ENCODE assay signal across 16 mouse cellular contexts in the genomic region with DNA sequence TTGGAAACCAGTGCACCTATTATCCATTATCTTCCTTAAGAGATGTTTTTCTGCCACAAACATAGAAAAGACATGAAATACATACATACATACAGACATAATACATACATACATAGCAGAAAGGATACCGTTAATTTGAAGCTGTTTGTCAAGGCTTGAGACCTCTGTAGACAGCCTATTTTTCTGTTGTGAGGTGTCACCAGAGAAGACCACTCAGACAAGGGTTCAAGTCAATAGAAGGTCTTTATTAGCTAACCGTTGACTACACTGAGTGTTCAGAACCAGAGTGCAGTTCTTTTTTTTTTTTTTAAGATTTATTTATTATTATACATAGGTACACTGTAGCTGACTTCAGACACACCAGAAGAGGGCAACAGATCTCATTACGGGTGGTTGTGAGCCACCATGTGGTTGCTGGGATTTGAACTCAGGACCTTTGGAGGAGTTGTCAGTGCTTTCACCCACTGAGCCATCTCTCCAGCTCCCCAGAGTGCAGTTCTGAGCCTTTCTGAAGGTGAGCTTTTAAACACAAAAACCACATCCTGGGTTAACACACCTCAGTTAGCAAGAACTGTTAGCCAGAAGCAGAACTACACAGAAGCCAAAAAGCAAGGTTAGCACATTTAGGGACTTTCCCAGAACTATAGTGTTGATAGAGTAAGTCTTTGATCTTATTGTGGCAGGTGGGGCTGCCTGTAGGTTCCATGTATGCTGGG. TPM values are rescaled to one million over a fixed set of nuclear protein-coding genes. Genes with fewer than 3 reads are reported as not detected.
DNase-seq lines count a peak whose midpoint lies in the region.
"Had no signal": no experiment of that assay in that cellular context is flagged by ENCODE, and none has a peak within 500 bp of the region (broad histone marks: within the 10 kb centered on the region; RNA-seq: fewer than 3 reads in every experiment).

No protein-coding gene starts in this region.

- peak; percentile 5 for DNase-seq in lung, postnatal 25 days (ENCODE audit: low spot score)
- DNase-seq in lung, postnatal 10 days = no peak
- peak; percentile 95 for DNase-seq in CD4-positive helper T cell, adult 2 months (ENCODE audit: low read depth, low spot score)
- DNase-seq in induced T-regulatory cell, adult 2 months (ENCODE audit: low read depth) = peak; percentile 96
- DNase-seq in thymus, postnatal 0 days (ENCODE audit: low spot score) = peak; percentile 66
- no peak for DNase-seq in layer of hippocampus, postnatal 14 days (ENCODE audit: low spot score in 2 of 2)
- DNase-seq in adrenal gland, postnatal 4 days (ENCODE audit: low spot score in 2 of 2) = no peak
- no peak for DNase-seq in heart, adult 9 months (ENCODE audit: low spot score in 2 of 2)
- DNase-seq: adrenal gland, postnatal 10 days; cerebellum, adult 11-12 months; gastrocnemius, postnatal 36 days; kidney, adult 9 months; kidney, postnatal 4 days; liver, embryonic 13.5 days had no signal

RNA-seq across cellular contexts. Expression of a gene that starts 39.9 kb away (rescaled TPM):
- 4.2 and 4.4 TPM in 2 replicates for polyA plus RNA-seq in thymus, postnatal 0 days (2015; fragmentation: Nextera tagmentation; extraction: Ambion mirVana)
- 100 to 1,000 TPM; 208 to 217 TPM for total RNA-seq in layer of hippocampus, postnatal 14 days (2021)
- total RNA-seq in adrenal gland, postnatal 4 days (2021) = 100 to 1,000 TPM; 171 to 221 TPM
- total RNA-seq: megakaryocyte-erythroid progenitor cell, adult 5-6 weeks had no signal
- polyA plus RNA-seq: erythroblast, embryonic 14.5 days had no signal

Comparison
In these comparisons a context has a peak if more than half of its experiments do, and no peak if none do; other contexts are left out.
1. DNase-seq: peak in lung, postnatal 25 days (single experiment), CD4-positive helper T cell, adult 2 months (single experiment), induced T-regulatory cell, adult 2 months (single experiment) and thymus, postnatal 0 days (single experiment); none in lung, postnatal 10 days (single experiment), layer of hippocampus, postnatal 14 days (0 of 2), adrenal gland, postnatal 4 days (0 of 2) and heart, adult 9 months (0 of 2).